Mouse (Mus musculus): ENCODE measurements at regions not wholly inside any gene's neighbourhood (a gene's known extent, or its start where the extent isn't known, plus 50 kb on each side); places are given as distances from the start of the nearest gene placed in this dataset.

DNA sequence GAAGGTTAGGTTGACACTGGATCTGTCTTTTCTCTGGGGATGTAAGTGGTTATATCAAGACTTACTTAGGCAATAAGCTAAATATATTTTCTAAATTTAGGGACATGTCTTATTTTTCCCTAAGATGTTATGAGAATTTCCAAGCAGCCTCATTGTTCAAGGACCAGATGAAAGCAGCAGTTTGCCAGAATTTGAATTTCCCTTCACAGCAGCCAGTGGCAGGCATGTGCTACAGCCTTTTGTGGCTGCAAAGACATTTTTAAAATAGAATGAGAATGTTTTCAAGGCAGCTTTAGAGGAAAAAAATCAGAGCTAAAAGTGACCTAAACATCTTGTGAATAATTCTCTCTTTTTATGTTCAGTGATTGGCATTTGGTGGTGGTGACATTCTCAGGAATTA is 371.6 kb upstream of the Cobl start:
- no peak for TF ChIP-seq ZNF384 (IDR thresholded peaks at IDR 0.05; ENCODE audit: low read depth, low read length)
- TF ChIP-seq HCFC1 (IDR thresholded peaks at IDR 0.05; ENCODE audit: borderline replicate concordance, insufficient read depth, low read length), result no peak
- TF ChIP-seq CHD2 (IDR thresholded peaks at IDR 0.05; ENCODE audit: low read depth, low read length), result no peak
- no peak for TF ChIP-seq ZC3H11A (IDR thresholded peaks at IDR 0.05; ENCODE audit: borderline replicate concordance, low read depth, low read length)
- TF ChIP-seq MAFK (IDR thresholded peaks at IDR 0.05; ENCODE audit: insufficient read depth, low read depth, low read length), result no peak
